Mouse (Mus musculus): ENCODE data around the gene Gpr45.

DNA sequence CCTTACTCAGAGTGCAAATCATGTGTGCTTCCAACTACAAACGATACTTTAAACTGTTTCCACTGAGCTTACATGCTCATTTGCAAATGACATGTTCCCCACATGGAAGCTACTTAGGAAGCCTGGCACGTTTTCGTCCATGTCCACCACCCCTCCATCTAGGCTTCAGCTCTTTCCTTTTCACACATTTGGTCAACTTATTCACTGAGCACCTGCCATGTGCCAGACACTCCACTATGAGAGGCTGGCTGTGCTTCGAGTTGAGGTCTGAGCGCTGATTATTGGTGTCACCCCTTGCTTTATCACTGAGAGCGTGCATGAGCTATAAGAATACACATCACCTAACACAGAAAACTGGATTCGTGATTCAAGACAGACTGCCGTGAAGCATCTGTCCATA, 119.4 kb downstream of the Gpr45 start:
- no peak for TF ChIP-seq CTCF (IDR thresholded peaks at IDR 0.05; ENCODE audit: low read depth, low read length)
- TF ChIP-seq POLR2A (IDR thresholded peaks at IDR 0.05; ENCODE audit: borderline replicate concordance, low read depth, low read length) = no peak
